Mouse (Mus musculus): ENCODE measurements around the gene Gal3st4. TPM values are rescaled to one million over a fixed set of nuclear protein-coding genes. Genes with fewer than 3 reads are reported as not detected.

The Gal3st4 gene
- total and polyA plus RNA-seq, 3 experiments, result 0.15 to 0.17 TPM; not detected in 1

- no peak for DNase-seq (ENCODE audit: low read depth, low spot score)
- H3K27me3 ChIP-seq (ENCODE audit: control insufficient read depth in 1 of 2, insufficient read depth in 2 of 2, low read length in 2 of 2), result no peaks in the 10 kb centered on the region
- peaks cover 0 to 19% of the 10 kb centered on the region in 2 experiments; a peak in 2 of 4 replicates for H3K36me3 ChIP-seq (ENCODE audit: control insufficient read depth in 1 of 2, insufficient read depth in 2 of 2, low read length in 2 of 2)
- peaks cover 10 to 19% of the 10 kb centered on the region in 2 experiments for H3K4me1 ChIP-seq (ENCODE audit: control insufficient read depth in 1 of 2, insufficient read depth in 2 of 2, low read length in 2 of 2)
- peak within 1 kb of the TSS; percentile 14; the same call in 1 of the 2 replicates for H3K27ac ChIP-seq (ENCODE audit: control insufficient read depth, low read depth, low read length)
- TF ChIP-seq GATA1 (IDR thresholded peaks at IDR 0.05; ENCODE audit: low read depth, low read length) (no peak), UBTF (IDR thresholded peaks at IDR 0.05; ENCODE audit: borderline replicate concordance, insufficient read depth, low read depth, low read length) (no peak), NELFE (IDR thresholded peaks at IDR 0.05; ENCODE audit: low read depth, low read length) (no peak), RCOR1 (IDR thresholded peaks at IDR 0.05; ENCODE audit: low read depth, low read length) (no peak), ZKSCAN1 (IDR thresholded peaks at IDR 0.05; ENCODE audit: low read depth, low read length) (no peak), TAL1 (IDR thresholded peaks at IDR 0.05; ENCODE audit: low read length) (no peak), POLR2A (IDR thresholded peaks at IDR 0.05; ENCODE audit: control insufficient read depth in 1 of 2, insufficient read depth in 1 of 2, low read depth in 1 of 2, low read length in 2 of 2, poor library complexity in 1 of 2) (no peak), CHD1 (IDR thresholded peaks at IDR 0.05; ENCODE audit: low read depth, low read length) (no peak)
- no peaks in the 10 kb centered on the region for H3K9me3 ChIP-seq (replicated peaks; ENCODE audit: insufficient read depth, low read length)
- H3K4me3 ChIP-seq (ENCODE audit: control insufficient read depth in 1 of 2, insufficient read depth in 1 of 2, low read depth in 2 of 2, low read length in 2 of 2), result no peak within 1 kb of the TSS
- H3K79me2 ChIP-seq (ENCODE audit: control insufficient read depth, insufficient read depth, low read length, poor library complexity), result no peaks in the 10 kb centered on the region
- no peak within 1 kb of the TSS for H3K9ac ChIP-seq (ENCODE audit: control insufficient read depth, low read depth, low read length, poor library complexity, severe bottlenecking)
Measured at GRCm38 (mm10) chr5:138225700-138226099, 46.9 kb downstream of the Gal3st4 start, which contains the start of gene Nxpe5. Nxpe5 (plus strand) TSS chr5:138225898.

- H3K79me2 ChIP-seq (ENCODE audit: control insufficient read depth, insufficient read depth, low read length, poor library complexity), result no peaks in the 10 kb centered on the region
- H3K4me3 ChIP-seq (ENCODE audit: control insufficient read depth in 1 of 2, insufficient read depth in 1 of 2, low read depth in 2 of 2, low read length in 2 of 2), result no peak overlapping the region
- TF ChIP-seq CHD1 (IDR thresholded peaks at IDR 0.05; ENCODE audit: low read depth, low read length), result no peak
- TF ChIP-seq EP300 (IDR thresholded peaks at IDR 0.05; ENCODE audit: low read depth in 1 of 2, low read length in 2 of 2), result peak in 1 of 2 experiments; percentile 7; a peak in 1 of 4 replicates
- no peak for TF ChIP-seq TCF12 (IDR thresholded peaks at IDR 0.05; ENCODE audit: low read depth, low read length)
- no peak for TF ChIP-seq HCFC1 (IDR thresholded peaks at IDR 0.05; ENCODE audit: low read depth, low read length)
- TF ChIP-seq MAX (IDR thresholded peaks at IDR 0.05; ENCODE audit: low read length), result no peak
- TF ChIP-seq KAT2A (conservative IDR thresholded peaks at IDR 0.05; ENCODE audit: low read depth, low read length), result no peak
- TF ChIP-seq CHD2 (IDR thresholded peaks at IDR 0.05; ENCODE audit: low read length), result no peak
- TF ChIP-seq POLR2AphosphoS2 (IDR thresholded peaks at IDR 0.05; ENCODE audit: low read length), result no peak
- peak; percentile 60 for TF ChIP-seq ZNF384 (IDR thresholded peaks at IDR 0.05; ENCODE audit: low read depth, low read length)
- TF ChIP-seq MAFK (IDR thresholded peaks at IDR 0.05; ENCODE audit: borderline replicate concordance, low read depth, low read length), result no peak
- peak; percentile 62 for DNase-seq (ENCODE audit: low read depth, low spot score)
- H3K9me3 ChIP-seq (replicated peaks; ENCODE audit: insufficient read depth, low read length), result no peaks in the 10 kb centered on the region
- H3K4me1 ChIP-seq (ENCODE audit: control insufficient read depth in 1 of 2, insufficient read depth in 2 of 2, low read length in 2 of 2), result peaks cover 6 to 12% of the 10 kb centered on the region in 2 experiments
- H3K27ac ChIP-seq (ENCODE audit: control insufficient read depth, low read depth, low read length), result no peak overlapping the region
- no peak overlapping the region for H3K9ac ChIP-seq (ENCODE audit: control insufficient read depth, low read depth, low read length, poor library complexity, severe bottlenecking)
- H3K27me3 ChIP-seq (ENCODE audit: control insufficient read depth in 1 of 2, insufficient read depth in 2 of 2, low read length in 2 of 2), result peaks cover 2% of the 10 kb centered on the region in 2 experiments; a peak in 1 of 4 replicates
- H3K36me3 ChIP-seq (ENCODE audit: control insufficient read depth in 1 of 2, insufficient read depth in 2 of 2, low read length in 2 of 2), result peaks cover 0 to 13% of the 10 kb centered on the region in 2 experiments; a peak in 2 of 4 replicates
Measured at GRCm38 (mm10) chr5:138223287-138223686, 49.4 kb downstream of the Gal3st4 start.
